Mouse (Mus musculus): ENCODE results near the gene Plcg1. TPM values are rescaled to one million over a fixed set of nuclear protein-coding genes. Genes with fewer than 3 reads are reported as not detected.

Plcg1 gene
- polyA plus RNA-seq, 1 experiment from 2014 or later: 80.6 TPM

DNA sequence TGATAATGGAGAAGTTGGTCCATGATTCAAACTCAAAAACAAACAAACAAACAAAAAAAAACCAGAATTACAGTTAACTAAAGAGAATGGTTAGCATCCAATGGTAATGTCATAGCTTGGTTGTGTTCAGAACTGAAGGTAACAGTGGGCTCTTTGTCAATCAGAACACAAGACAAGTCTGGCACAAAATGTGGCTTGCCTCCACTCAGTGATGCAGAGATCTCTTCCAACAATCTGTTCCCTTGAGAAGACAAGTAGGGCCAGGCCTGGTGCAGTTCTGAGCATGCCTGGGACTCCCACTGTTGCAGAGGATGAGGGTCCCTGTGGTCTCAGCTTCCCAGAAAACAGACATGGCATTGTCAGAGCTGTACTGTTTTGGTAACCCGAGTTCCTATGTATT is 39.8 kb downstream of the Plcg1 start:
- no peak overlapping the region for H3K4me2 ChIP-seq (ENCODE audit: low read depth)
- 73% methylated on average over 1 of the region's 1 CpGs for WGBS
- no peak for DNase-seq (ENCODE audit: low spot score)
- no peak overlapping the region for H3K4me3 ChIP-seq (ENCODE audit: low read depth, low read length)
- H3K27ac ChIP-seq (ENCODE audit: low read depth, low read length): no peak overlapping the region
- H3K4me1 ChIP-seq (ENCODE audit: control insufficient read depth, insufficient read depth, low read length): no peaks in the 10 kb centered on the region
- no peak overlapping the region for H3K9ac ChIP-seq (ENCODE audit: low read length)
- no peaks in the 10 kb centered on the region for H3K36me3 ChIP-seq (ENCODE audit: control insufficient read depth, insufficient read depth, low read length)
- no peaks in the 10 kb centered on the region for H3K9me3 ChIP-seq (ENCODE audit: control insufficient read depth, low read length)
- no peak for ATAC-seq (ENCODE audit: insufficient read depth, low FRiP score, low TSS enrichment)
- H3K27me3 ChIP-seq (ENCODE audit: control insufficient read depth, insufficient read depth, low read length): no peaks in the 10 kb centered on the region

DNA sequence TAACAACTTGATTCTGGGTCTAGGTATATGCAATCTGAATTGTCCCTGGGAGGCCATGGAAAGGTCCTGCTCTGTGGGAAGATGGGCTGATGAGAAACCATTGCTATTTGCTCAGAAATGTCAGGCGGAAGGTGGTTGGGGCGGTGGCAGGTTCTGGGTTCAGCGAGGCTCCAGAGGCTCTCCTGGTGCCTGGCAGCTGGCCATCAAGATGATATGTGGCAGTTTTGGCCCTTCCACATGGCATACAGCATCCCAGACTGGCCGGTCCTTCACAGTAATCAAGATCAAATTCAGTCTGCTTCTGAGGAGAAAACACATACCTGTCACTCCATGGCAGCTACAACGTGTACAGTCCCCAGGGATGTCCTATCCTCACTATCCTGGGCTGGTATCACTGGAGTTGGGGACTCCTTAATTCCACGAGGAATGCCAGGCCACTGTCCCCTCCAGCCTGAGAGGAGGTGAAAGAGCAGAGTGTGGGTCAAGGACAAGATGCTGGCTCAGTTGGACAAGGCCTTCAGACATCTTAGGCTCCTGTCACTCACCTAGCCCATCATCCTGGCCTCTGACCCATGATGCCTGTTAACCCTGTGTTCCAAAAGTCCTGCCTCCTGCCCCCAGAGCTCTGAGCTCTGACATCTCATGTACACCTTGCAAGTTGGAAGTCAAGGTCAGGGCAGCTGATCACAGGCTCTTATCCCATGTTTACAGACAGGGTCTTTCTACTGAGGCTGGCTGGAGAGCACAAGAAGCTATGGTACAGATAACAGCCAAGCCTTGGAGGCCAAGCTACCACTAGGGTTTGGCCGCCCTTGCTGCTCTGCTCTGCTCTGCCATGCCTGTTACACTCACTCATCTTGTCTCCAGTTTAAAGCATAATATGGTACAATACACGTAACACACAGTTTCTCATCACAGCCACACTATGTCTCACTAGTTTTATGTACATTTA is 40.5 kb downstream of the Plcg1 start:
- DNase-seq (ENCODE audit: low spot score) (no peak), ATAC-seq (ENCODE audit: insufficient read depth, low FRiP score, low TSS enrichment) (no peak)
- Histone ChIP-seq H3K27ac (ENCODE audit: low read depth, low read length) (no peak overlapping the region), H3K27me3 (ENCODE audit: control insufficient read depth, insufficient read depth, low read length) (no peaks in the 10 kb centered on the region), H3K4me3 (ENCODE audit: low read depth, low read length) (no peak overlapping the region), H3K9me3 (ENCODE audit: control insufficient read depth, low read length) (no peaks in the 10 kb centered on the region), H3K36me3 (ENCODE audit: control insufficient read depth, insufficient read depth, low read length) (no peaks in the 10 kb centered on the region), H3K9ac (ENCODE audit: low read length) (no peak overlapping the region), H3K4me2 (ENCODE audit: low read depth) (no peak overlapping the region), H3K4me1 (ENCODE audit: control insufficient read depth, insufficient read depth, low read length) (no peaks in the 10 kb centered on the region)
- WGBS: 90% methylated on average over 8 of the region's 8 CpGs

DNA sequence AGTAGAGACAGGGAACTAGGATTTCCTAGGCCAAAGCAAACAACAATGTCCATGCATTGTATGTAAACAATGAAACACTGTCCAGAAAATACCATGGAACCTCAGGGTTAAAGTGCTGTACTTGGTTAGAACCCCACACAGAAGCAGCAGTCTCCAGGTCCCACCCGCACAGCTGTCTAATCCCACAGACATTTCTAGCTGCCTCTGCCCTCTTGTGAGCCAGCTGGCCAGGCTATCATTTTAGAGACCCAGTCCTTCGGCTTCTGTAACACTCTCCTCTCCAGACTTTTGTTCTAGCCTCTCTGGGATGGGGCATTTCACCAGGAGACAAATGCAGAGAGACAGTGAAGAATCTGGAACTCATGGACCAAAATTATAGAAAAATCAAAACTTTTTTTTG is 46.9 kb downstream of the Plcg1 start:
- 83% methylated on average over 2 of the region's 2 CpGs for WGBS
- H3K9ac ChIP-seq (ENCODE audit: low read length): no peak overlapping the region
- no peaks in the 10 kb centered on the region for H3K4me1 ChIP-seq (ENCODE audit: control insufficient read depth, insufficient read depth, low read length)
- H3K9me3 ChIP-seq (ENCODE audit: control insufficient read depth, low read length): no peaks in the 10 kb centered on the region
- no peak overlapping the region for H3K4me2 ChIP-seq (ENCODE audit: low read depth)
- no peaks in the 10 kb centered on the region for H3K27me3 ChIP-seq (ENCODE audit: control insufficient read depth, insufficient read depth, low read length)
- no peaks in the 10 kb centered on the region for H3K36me3 ChIP-seq (ENCODE audit: control insufficient read depth, insufficient read depth, low read length)
- DNase-seq (ENCODE audit: low spot score): no peak
- no peak for ATAC-seq (ENCODE audit: insufficient read depth, low FRiP score, low TSS enrichment)
- no peak overlapping the region for H3K27ac ChIP-seq (ENCODE audit: low read depth, low read length)
- no peak overlapping the region for H3K4me3 ChIP-seq (ENCODE audit: low read depth, low read length)

DNA sequence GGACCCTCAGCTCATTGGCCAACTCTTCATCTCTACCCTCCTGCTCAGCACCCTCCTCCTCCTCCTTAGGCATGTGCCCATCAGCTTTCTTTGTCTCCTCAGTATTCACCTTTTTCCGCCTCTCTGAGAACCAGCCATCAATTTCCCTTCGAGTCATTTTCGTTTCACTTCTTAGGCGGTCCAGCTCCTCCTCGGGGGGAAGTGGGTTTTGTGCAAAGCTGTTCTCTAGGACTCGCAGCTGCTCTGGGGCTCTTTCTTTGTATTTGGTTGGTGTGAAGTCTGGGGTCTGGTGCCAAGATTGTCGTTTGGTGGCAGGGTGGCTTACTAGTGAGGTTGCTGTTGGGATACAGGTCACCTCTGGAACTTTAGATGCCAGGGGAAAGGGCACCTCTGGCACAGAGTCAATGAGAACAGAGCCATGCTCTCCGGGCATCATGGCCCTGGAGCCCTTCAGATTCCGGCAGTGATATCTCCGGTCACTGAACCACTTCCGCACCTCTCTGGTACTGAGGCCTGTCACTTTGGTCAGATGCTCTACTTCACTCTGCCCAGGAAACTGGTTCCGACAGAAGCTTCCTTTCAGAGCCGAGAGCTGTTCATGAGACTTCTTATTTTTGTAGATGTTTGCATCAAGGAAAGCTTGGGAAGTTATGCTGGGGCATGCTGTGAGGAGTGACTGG is 49.2 kb downstream of the Plcg1 start:
- H3K4me2 ChIP-seq (ENCODE audit: low read depth): no peak overlapping the region
- no peak for DNase-seq (ENCODE audit: low spot score)
- H3K27me3 ChIP-seq (ENCODE audit: control insufficient read depth, insufficient read depth, low read length): no peaks in the 10 kb centered on the region
- no peak overlapping the region for H3K27ac ChIP-seq (ENCODE audit: low read depth, low read length)
- no peaks in the 10 kb centered on the region for H3K4me1 ChIP-seq (ENCODE audit: control insufficient read depth, insufficient read depth, low read length)
- no peaks in the 10 kb centered on the region for H3K36me3 ChIP-seq (ENCODE audit: control insufficient read depth, insufficient read depth, low read length)
- no peak overlapping the region for H3K9ac ChIP-seq (ENCODE audit: low read length)
- no peaks in the 10 kb centered on the region for H3K9me3 ChIP-seq (ENCODE audit: control insufficient read depth, low read length)
- WGBS: 91% methylated on average over 13 of the region's 13 CpGs
- H3K4me3 ChIP-seq (ENCODE audit: low read depth, low read length): no peak overlapping the region
- no peak for ATAC-seq (ENCODE audit: insufficient read depth, low FRiP score, low TSS enrichment)

DNA sequence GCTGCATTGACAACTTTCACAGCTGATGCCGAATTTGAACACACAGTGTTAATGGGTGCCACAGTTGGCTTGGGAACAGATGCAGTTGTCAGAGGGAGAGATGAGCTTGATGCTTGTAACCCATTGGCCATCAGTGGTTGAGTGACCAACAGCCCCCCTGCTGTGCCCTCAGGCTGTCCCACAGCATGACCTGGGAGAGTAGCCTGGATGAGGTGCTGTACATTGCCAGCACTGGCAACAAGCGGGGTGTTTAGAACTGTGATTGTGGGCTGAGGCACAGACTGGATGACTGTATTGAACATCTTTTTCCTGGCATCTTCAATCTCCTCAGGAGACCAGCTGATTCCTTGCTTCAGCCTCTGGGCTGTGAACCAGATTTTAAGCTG is 49.7 kb downstream of the Plcg1 start:
- Histone ChIP-seq H3K36me3 (ENCODE audit: control insufficient read depth, insufficient read depth, low read length) (no peaks in the 10 kb centered on the region), H3K4me2 (ENCODE audit: low read depth) (no peak overlapping the region), H3K27ac (ENCODE audit: low read depth, low read length) (no peak overlapping the region), H3K9me3 (ENCODE audit: control insufficient read depth, low read length) (no peaks in the 10 kb centered on the region), H3K27me3 (ENCODE audit: control insufficient read depth, insufficient read depth, low read length) (no peaks in the 10 kb centered on the region), H3K4me1 (ENCODE audit: control insufficient read depth, insufficient read depth, low read length) (no peaks in the 10 kb centered on the region), H3K4me3 (ENCODE audit: low read depth, low read length) (no peak overlapping the region), H3K9ac (ENCODE audit: low read length) (no peak overlapping the region)
- WGBS: 95% methylated on average over 2 of the region's 2 CpGs
- DNase-seq (ENCODE audit: low spot score): no peak
- ATAC-seq (ENCODE audit: insufficient read depth, low FRiP score, low TSS enrichment): no peak

DNA sequence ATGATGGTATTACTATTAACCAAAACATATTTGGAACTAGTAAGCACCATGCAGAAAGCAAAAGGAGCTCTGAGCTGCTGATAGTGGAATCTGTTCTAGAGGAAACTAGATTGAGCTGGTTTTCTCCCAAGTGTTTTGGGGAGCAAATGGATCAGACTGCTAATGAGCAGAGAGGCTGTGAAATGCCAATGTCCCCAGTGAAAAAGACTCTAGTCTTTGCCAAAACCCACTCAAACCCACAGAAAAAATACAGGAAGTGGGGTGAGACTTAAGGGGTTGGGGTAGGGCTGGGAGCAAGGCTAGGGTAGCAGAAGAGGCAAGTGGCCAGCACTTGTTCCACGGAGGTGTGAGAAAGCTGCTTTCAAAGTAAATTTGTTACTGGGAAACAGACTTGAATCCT is 55.2 kb downstream of the Plcg1 start:
- ATAC-seq (ENCODE audit: insufficient read depth, low FRiP score, low TSS enrichment): no peak
- Histone ChIP-seq H3K4me1 (ENCODE audit: control insufficient read depth, insufficient read depth, low read length) (no peaks in the 10 kb centered on the region), H3K9ac (ENCODE audit: low read length) (no peak overlapping the region), H3K4me2 (ENCODE audit: low read depth) (no peak overlapping the region), H3K4me3 (ENCODE audit: low read depth, low read length) (no peak overlapping the region), H3K36me3 (ENCODE audit: control insufficient read depth, insufficient read depth, low read length) (no peaks in the 10 kb centered on the region), H3K9me3 (ENCODE audit: control insufficient read depth, low read length) (no peaks in the 10 kb centered on the region), H3K27ac (ENCODE audit: low read depth, low read length) (no peak overlapping the region), H3K27me3 (ENCODE audit: control insufficient read depth, insufficient read depth, low read length) (no peaks in the 10 kb centered on the region)
- no peak for DNase-seq (ENCODE audit: low spot score)
- WGBS: 72% methylated on average over 1 of the region's 1 CpGs

DNA sequence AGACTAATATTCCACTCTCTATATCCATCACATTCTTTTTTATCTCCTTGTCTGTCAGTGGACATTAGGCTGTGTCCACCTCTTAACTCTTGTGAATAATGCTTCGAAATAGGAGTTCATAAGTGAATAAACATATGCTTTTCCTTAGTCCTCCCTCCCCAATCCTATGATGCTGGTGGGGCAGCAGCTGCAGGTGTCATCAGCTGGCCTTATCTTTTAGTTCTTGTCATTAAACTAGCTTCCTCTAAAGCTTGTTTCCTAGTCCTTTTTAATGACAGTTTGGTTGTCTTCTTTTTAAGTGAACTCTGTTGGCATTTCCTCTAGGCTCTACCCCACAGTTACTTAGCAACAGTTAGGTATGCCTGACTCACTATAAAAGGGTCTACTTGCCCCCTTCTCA is 57.9 kb downstream of the Plcg1 start:
- no peak overlapping the region for H3K27ac ChIP-seq (ENCODE audit: low read depth, low read length)
- no peaks in the 10 kb centered on the region for H3K27me3 ChIP-seq (ENCODE audit: control insufficient read depth, insufficient read depth, low read length)
- 81% methylated on average over 1 of the region's 1 CpGs for WGBS
- H3K9ac ChIP-seq (ENCODE audit: low read length): no peak overlapping the region
- no peaks in the 10 kb centered on the region for H3K36me3 ChIP-seq (ENCODE audit: control insufficient read depth, insufficient read depth, low read length)
- H3K4me2 ChIP-seq (ENCODE audit: low read depth): no peak overlapping the region
- no peaks in the 10 kb centered on the region for H3K9me3 ChIP-seq (ENCODE audit: control insufficient read depth, low read length)
- H3K4me3 ChIP-seq (ENCODE audit: low read depth, low read length): no peak overlapping the region
- no peak for DNase-seq (ENCODE audit: low spot score)
- ATAC-seq (ENCODE audit: insufficient read depth, low FRiP score, low TSS enrichment): no peak
- no peaks in the 10 kb centered on the region for H3K4me1 ChIP-seq (ENCODE audit: control insufficient read depth, insufficient read depth, low read length)

DNA sequence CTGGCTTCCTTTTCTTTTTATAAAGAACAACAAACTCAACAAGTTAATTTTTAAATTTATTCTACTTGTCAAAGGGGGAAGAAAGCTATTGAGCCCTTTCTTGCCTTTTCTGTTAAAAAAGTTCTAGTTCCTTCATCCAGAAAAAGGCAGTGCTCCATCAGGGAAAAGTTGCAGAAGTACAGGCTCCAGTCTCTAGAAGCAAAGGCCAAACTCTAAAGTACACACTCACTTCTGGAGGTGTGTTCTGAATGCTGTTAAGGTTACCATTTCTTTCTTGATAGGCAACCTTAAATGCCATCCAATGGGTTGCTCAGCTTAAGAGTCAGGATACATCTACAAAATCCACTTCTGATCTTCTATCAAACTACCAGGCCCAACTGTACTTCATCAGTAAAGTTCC is 58.6 kb downstream of the Plcg1 start:
- H3K4me1 ChIP-seq (ENCODE audit: control insufficient read depth, insufficient read depth, low read length): no peaks in the 10 kb centered on the region
- no peak overlapping the region for H3K4me3 ChIP-seq (ENCODE audit: low read depth, low read length)
- no peak for DNase-seq (ENCODE audit: low spot score)
- H3K27me3 ChIP-seq (ENCODE audit: control insufficient read depth, insufficient read depth, low read length): no peaks in the 10 kb centered on the region
- H3K4me2 ChIP-seq (ENCODE audit: low read depth): no peak overlapping the region
- no peak overlapping the region for H3K27ac ChIP-seq (ENCODE audit: low read depth, low read length)
- H3K9me3 ChIP-seq (ENCODE audit: control insufficient read depth, low read length): no peaks in the 10 kb centered on the region
- no peak for ATAC-seq (ENCODE audit: insufficient read depth, low FRiP score, low TSS enrichment)
- H3K9ac ChIP-seq (ENCODE audit: low read length): no peak overlapping the region
- H3K36me3 ChIP-seq (ENCODE audit: control insufficient read depth, insufficient read depth, low read length): no peaks in the 10 kb centered on the region

DNA sequence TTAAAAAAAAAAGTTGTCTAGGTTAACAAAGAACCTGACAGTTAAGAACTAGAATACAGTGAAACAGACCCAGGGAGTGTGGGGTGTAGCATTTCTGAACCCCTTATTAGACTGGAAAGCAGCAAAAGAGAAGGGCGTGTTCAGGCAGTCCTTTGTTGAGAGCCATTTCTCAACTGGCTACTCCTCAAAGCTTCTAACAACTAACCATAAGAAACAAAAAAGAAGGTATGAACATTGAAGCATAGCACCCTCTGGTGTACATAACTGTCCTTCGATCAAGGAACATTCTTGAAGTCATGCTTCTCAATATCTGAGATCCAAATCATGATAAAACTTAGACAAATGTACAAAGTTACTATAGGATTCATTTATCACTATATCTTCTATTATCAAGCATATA is 62.0 kb downstream of the Plcg1 start:
- no peak overlapping the region for H3K9ac ChIP-seq (ENCODE audit: low read length)
- WGBS: 82% methylated on average over 2 of the region's 2 CpGs
- no peak overlapping the region for H3K4me2 ChIP-seq (ENCODE audit: low read depth)
- no peak overlapping the region for H3K27ac ChIP-seq (ENCODE audit: low read depth, low read length)
- no peak overlapping the region for H3K4me3 ChIP-seq (ENCODE audit: low read depth, low read length)
- ATAC-seq (ENCODE audit: insufficient read depth, low FRiP score, low TSS enrichment) (no peak), DNase-seq (ENCODE audit: low spot score) (no peak)
- H3K27me3 ChIP-seq (ENCODE audit: control insufficient read depth, insufficient read depth, low read length): no peaks in the 10 kb centered on the region
- H3K4me1 ChIP-seq (ENCODE audit: control insufficient read depth, insufficient read depth, low read length): no peaks in the 10 kb centered on the region
- H3K9me3 ChIP-seq (ENCODE audit: control insufficient read depth, low read length): no peaks in the 10 kb centered on the region
- no peaks in the 10 kb centered on the region for H3K36me3 ChIP-seq (ENCODE audit: control insufficient read depth, insufficient read depth, low read length)

Data from neural tube, embryonic 11.5 days (tissue).